Mouse (Mus musculus) testis, postnatal 14 days (tissue): ENCODE measurements at regions not wholly inside any gene's neighbourhood (a gene's known extent, or its start where the extent isn't known, plus 50 kb on each side); places are given as distances from the start of the nearest gene placed in this dataset.

ENCODE experiments used
- DNase-seq: peaks from one replicate; pipeline ENCODE4 v3.0.0; 2021; ENCODE audit warnings: low spot score

GRCm38 (mm10) chr16:76830371-76830770 is 183.1 kb upstream of the Usp25 start:
- no peak for DNase-seq

GRCm38 (mm10) chr16:76827674-76828441 is 185.6 kb upstream of the Usp25 start:
- DNase-seq: no peak

GRCm38 (mm10) chr16:76821261-76821660 is 192.2 kb upstream of the Usp25 start:
- DNase-seq: no peak

GRCm38 (mm10) chr16:76816056-76816885 is 197.2 kb upstream of the Usp25 start:
- no peak for DNase-seq

- DNase-seq: peak; percentile 19
These were observed 209.8 kb upstream of the Usp25 start for GRCm38 (mm10) chr16:76803725-76804124.

- DNase-seq: peak; percentile 67
These were observed 226.9 kb upstream of the Usp25 start for GRCm38 (mm10) chr16:76786405-76787155.

- no peak for DNase-seq
These were observed 230.8 kb upstream of the Usp25 start for GRCm38 (mm10) chr16:76782656-76783055.

GRCm38 (mm10) chr16:76775790-76776189 is 237.7 kb upstream of the Usp25 start:
- DNase-seq: no peak

- no peak for DNase-seq
These were observed 239.5 kb upstream of the Usp25 start for GRCm38 (mm10) chr16:76774032-76774431.

- DNase-seq: no peak
These were observed 240.0 kb upstream of the Usp25 start for GRCm38 (mm10) chr16:76773466-76773865.

GRCm38 (mm10) chr16:76768607-76769006 is 244.9 kb upstream of the Usp25 start:
- peak; percentile 12 for DNase-seq

GRCm38 (mm10) chr16:76766636-76767035 is 246.9 kb upstream of the Usp25 start:
- no peak for DNase-seq

GRCm38 (mm10) chr16:76765536-76765935 is 248.0 kb upstream of the Usp25 start:
- no peak for DNase-seq

- DNase-seq: no peak
These were observed 248.5 kb upstream of the Usp25 start for GRCm38 (mm10) chr16:76764994-76765393.

GRCm38 (mm10) chr16:76762619-76763283 is 250.8 kb upstream of the Usp25 start:
- no peak for DNase-seq

GRCm38 (mm10) chr16:76761848-76762247 is 251.7 kb upstream of the Usp25 start:
- no peak for DNase-seq

GRCm38 (mm10) chr16:76761004-76761403 is 252.5 kb upstream of the Usp25 start:
- no peak for DNase-seq

- DNase-seq: no peak
These were observed 258.6 kb upstream of the Usp25 start for GRCm38 (mm10) chr16:76754871-76755270.

GRCm38 (mm10) chr16:76746385-76746784 is 267.1 kb upstream of the Usp25 start:
- DNase-seq: no peak

GRCm38 (mm10) chr16:76741141-76741540 is 272.4 kb upstream of the Usp25 start:
- no peak for DNase-seq

- DNase-seq: no peak
These were observed 287.5 kb upstream of the Usp25 start for GRCm38 (mm10) chr16:76725991-76726390.

GRCm38 (mm10) chr16:76725271-76725670 is 288.2 kb upstream of the Usp25 start:
- no peak for DNase-seq
